Mouse (Mus musculus): ENCODE measurements around the gene Olfr1454. TPM values are rescaled to one million over a fixed set of nuclear protein-coding genes. Genes with fewer than 3 reads are reported as not detected.

Olfr1454 gene
- not detected for polyA plus RNA-seq (2021)

DNA sequence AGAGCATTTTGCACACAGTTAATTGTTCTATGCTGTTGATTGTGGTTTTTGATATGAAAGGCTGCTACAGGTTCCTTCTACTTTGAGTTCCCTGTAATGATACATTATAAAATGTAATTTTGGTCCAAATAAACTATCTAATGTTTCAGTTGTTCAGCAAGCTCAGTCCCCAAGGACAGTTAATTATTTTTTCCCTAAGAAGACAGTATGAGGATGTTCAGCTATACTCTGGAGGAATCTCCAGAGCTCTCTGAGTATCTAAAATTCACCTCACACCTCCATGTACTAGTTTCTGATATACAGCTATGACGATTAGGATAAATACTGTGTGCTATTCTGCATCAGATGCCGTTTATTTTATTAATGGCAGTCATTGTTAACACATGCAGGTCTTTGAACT, at the start of gene Olfr1454:
Olfr1454 (plus strand) TSS at position 301 of the 400 bp plus-strand sequence.
- DNase-seq (ENCODE audit: low read depth, low spot score): no peak

DNA sequence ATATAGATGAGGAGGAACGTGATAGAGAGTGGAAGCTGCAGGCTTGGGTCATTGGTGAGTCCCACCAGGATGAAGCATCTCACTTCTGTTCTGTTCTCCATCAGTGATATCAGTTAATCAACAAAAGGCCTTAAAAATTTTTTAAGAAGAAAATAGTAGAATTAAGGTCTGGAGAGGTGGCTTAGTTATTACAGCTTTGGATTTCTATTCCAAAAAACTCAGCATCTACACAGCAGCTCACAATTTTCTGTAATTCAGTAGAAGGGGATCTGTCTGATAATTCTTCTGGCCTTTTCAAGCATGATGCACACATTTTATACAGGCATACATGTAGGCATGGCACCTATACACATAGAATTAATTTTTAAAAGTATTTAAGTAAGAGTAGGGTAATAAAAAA, 32.2 kb upstream of the Olfr1454 start, which contains the start of gene Olfr1453:
Olfr1453 (minus strand) TSS at position 101 of the 400 bp plus-strand sequence.
- in situ Hi-C loops (cut with MboI; ENCODE audit: low pct_unique_long_range_greater_than_20kb): no loop called here
- no peak for TF ChIP-seq CTCF (IDR thresholded peaks at IDR 0.05)
- CTCF ChIA-PET: no interaction called here

More for the DNA sequence above, at the start of gene Olfr1454:
- H3K27me3 ChIP-seq: peaks cover 4% of the 10 kb centered on the region
- TF ChIP-seq CTCF (IDR thresholded peaks at IDR 0.05): no peak
- no peak for ATAC-seq
- POLR2A ChIA-PET: no interaction called here
- CTCF ChIA-PET: no interaction called here
- in situ Hi-C loops (cut with MboI; ENCODE audit: low pct_unique_long_range_greater_than_20kb): no loop called here

DNA sequence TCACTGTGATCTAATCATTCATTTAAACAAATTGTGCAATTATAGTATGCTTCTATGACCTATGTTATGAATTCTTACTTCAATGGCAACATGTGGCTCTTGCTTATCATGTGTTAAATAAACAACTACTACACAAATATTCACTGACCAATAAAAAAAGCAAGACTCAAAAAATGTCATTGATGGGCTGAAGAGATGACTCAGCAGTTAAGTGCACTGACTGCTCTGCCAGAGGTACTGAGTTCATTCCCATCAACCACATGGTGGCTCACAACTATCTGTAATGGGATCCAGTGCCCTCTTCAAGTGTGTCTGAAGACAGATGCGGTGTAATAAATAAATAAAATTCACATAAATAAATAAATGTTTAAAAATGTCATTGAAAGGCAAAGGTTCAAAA, 33.5 kb downstream of the Olfr1454 start:
- H3K27me3 ChIP-seq: peaks cover 4% of the 10 kb centered on the region
- POLR2A ChIA-PET: no interaction called here
- TF ChIP-seq CTCF (IDR thresholded peaks at IDR 0.05): no peak
- no peak for DNase-seq (ENCODE audit: low read depth, low spot score)
- in situ Hi-C loops (cut with MboI; ENCODE audit: low pct_unique_long_range_greater_than_20kb): no loop called here
- no peak for ATAC-seq
- CTCF ChIA-PET: no interaction called here

More for the DNA sequence above, 32.2 kb upstream of the Olfr1454 start, which contains the start of gene Olfr1453:
- DNase-seq (ENCODE audit: low read depth, low spot score) (no peak), ATAC-seq (no peak)
- H3K27me3 ChIP-seq: no peaks in the 10 kb centered on the region
- POLR2A ChIA-PET: no interaction called here

DNA sequence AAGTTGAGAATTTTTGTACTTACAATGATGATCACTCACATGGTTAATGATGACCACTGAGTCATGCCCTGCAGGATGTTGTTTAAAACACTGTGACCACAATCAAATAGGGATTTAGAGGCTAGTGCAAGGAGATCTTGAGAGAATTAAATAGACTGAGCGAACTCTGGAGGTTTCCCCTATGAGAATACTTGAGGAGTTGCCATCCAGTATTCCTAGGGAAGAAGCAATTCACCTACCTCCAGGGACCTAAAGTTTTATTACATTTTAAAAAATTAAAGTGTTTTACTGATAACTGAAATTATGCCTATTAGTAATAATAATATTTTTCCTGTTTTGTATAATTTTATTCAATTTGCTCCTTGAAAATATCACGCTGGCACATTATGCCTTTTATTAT, 37.4 kb downstream of the Olfr1454 start, which contains the start of gene Olfr1457:
Olfr1457 (minus strand) TSS at position 101 of the 400 bp plus-strand sequence.
- POLR2A ChIA-PET: no interaction called here
- DNase-seq (ENCODE audit: low read depth, low spot score) (no peak), ATAC-seq (no peak)
- in situ Hi-C loops (cut with MboI; ENCODE audit: low pct_unique_long_range_greater_than_20kb): no loop called here
- CTCF ChIA-PET: no interaction called here
- H3K27me3 ChIP-seq: peaks cover 4% of the 10 kb centered on the region
- no peak for TF ChIP-seq CTCF (IDR thresholded peaks at IDR 0.05)

DNA sequence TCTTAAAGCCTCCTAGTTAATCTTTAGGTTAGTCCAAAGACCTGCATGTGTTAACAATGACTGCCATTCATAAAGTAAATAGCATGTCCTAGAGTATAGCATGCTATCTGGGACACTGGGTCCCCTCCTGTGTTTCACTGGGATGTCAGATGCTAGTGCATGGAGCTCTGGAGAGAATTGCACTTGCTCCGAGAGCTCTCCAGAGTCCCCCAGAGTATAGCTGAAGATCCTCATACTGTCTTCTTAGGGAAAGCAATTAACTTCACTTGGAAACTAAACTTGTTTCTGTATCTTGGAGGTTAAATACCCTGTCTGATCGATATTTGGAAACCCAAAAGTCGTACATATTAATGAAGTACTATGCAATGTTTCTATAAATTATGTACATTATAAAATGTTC, 46.3 kb downstream of the Olfr1454 start, which contains the start of gene Olfr1458:
Olfr1458 (minus strand) TSS at position 101 of the 400 bp plus-strand sequence.
- no peaks in the 10 kb centered on the region for H3K27me3 ChIP-seq
- ATAC-seq: no peak
- TF ChIP-seq CTCF (IDR thresholded peaks at IDR 0.05): no peak
- in situ Hi-C loops (cut with MboI; ENCODE audit: low pct_unique_long_range_greater_than_20kb): no loop called here
- ChIA-PET CTCF (no interaction called here), POLR2A (no interaction called here)
- DNase-seq (ENCODE audit: low read depth, low spot score): no peak

Other genes starting within 250 kb of the Olfr1454 start
- not detected for gene Gm5244, start 213.9 kb upstream of the Olfr1454 start, polyA plus RNA-seq (2021)
- not detected for gene Olfr1444, start 203.3 kb upstream of the Olfr1454 start, polyA plus RNA-seq (2021)
- not detected for gene Olfr1445, start 176.8 kb upstream of the Olfr1454 start, polyA plus RNA-seq (2021)
- gene Olfr1446, start 167.1 kb upstream of the Olfr1454 start, polyA plus RNA-seq (2021): not detected
- not detected for gene Olfr1447, start 156.9 kb upstream of the Olfr1454 start, polyA plus RNA-seq (2021)
- gene Olfr1448, start 136.2 kb upstream of the Olfr1454 start, polyA plus RNA-seq (2021): not detected
- gene Olfr1449, start 129.8 kb upstream of the Olfr1454 start, polyA plus RNA-seq (2021): not detected
- gene Olfr1450, start 110.4 kb upstream of the Olfr1454 start, polyA plus RNA-seq (2021): not detected
- not detected for gene Olfr1451, start 65.6 kb upstream of the Olfr1454 start, polyA plus RNA-seq (2021)
- gene Olfr1453, start 32.3 kb upstream of the Olfr1454 start, polyA plus RNA-seq (2021): not detected
- not detected for gene Olfr1457, start 37.3 kb downstream of the Olfr1454 start, polyA plus RNA-seq (2021)
- not detected for gene Olfr1458, start 46.2 kb downstream of the Olfr1454 start, polyA plus RNA-seq (2021)
- gene Olfr1459, start 88.9 kb downstream of the Olfr1454 start, polyA plus RNA-seq (2021): 0.03 TPM
- not detected for gene Olfr1461, start 102.4 kb downstream of the Olfr1454 start, polyA plus RNA-seq (2021)
- gene Olfr1462, start 125.1 kb downstream of the Olfr1454 start, polyA plus RNA-seq (2021): not detected
- not detected for gene Olfr1463, start 170.7 kb downstream of the Olfr1454 start, polyA plus RNA-seq (2021)